Mouse (Mus musculus): Measurements from ENCODE around the gene Atg16l1.

The Atg16l1 gene

GRCm38 (mm10) chr1:87837018-87837417, 81.3 kb downstream of the Atg16l1 start:
- DNase-seq: no peak

GRCm38 (mm10) chr1:87840411-87841208, 84.9 kb downstream of the Atg16l1 start:
- no peak for DNase-seq

Measured in cerebellum, postnatal 10 days (tissue).